Mouse (Mus musculus) ES-E14 (cell line): ENCODE measurements around the gene Cd79b.

Experiments used
- HCFC1 ChIP-seq: IDR thresholded peaks from 2 replicates; pipeline ENCODE4 v1.6.1; 2012; ENCODE audit warnings: low read length, inconsistent platforms, borderline replicate concordance; ENCODE audit not compliant: insufficient read depth
- MAFK ChIP-seq: IDR thresholded peaks from 2 replicates; pipeline ENCODE4 v1.6.1; 2014; ENCODE audit warnings: mild to moderate bottlenecking, low read depth, low read length, inconsistent platforms; ENCODE audit not compliant: insufficient read depth
- ZC3H11A ChIP-seq: IDR thresholded peaks from 2 replicates; pipeline ENCODE4 v1.6.1; 2012; ENCODE audit warnings: low read depth, mild to moderate bottlenecking, inconsistent platforms, low read length, borderline replicate concordance
- ZNF384 ChIP-seq: IDR thresholded peaks from 2 replicates; pipeline ENCODE4 v1.6.1; 2012; ENCODE audit warnings: low read depth, low read length, inconsistent platforms

GRCm38 (mm10) chr11:106328521-106328920, 14.0 kb upstream of the Cd79b start:
- TF ChIP-seq HCFC1 (no peak), ZNF384 (no peak), MAFK (no peak), ZC3H11A (no peak)
